Mouse (Mus musculus): Measurements from ENCODE around the gene Syde2. TPM values are rescaled to one million over a fixed set of nuclear protein-coding genes. Genes with fewer than 3 reads are reported as not detected.
A peak's percentile ranks its signal among the peaks of the same experiment; 100 is the strongest.

Syde2 gene
- polyA plus RNA-seq, 1 experiment = 6.1 TPM

GRCm38 (mm10) chr3:145966806-145967205, 20.9 kb upstream of the Syde2 start:
- H3K4me1 ChIP-seq (ENCODE audit: control insufficient read depth, insufficient read depth, low read length) = peaks cover 23% of the 10 kb centered on the region
- TF ChIP-seq CTCF (conservative IDR thresholded peaks at IDR 0.05; ENCODE audit: insufficient read depth, insufficient read length, low read depth, low read length) (no peak), POLR2A (IDR thresholded peaks at IDR 0.05; ENCODE audit: low read depth, low read length) (no peak)
- no peak overlapping the region for H3K4me3 ChIP-seq (ENCODE audit: insufficient read depth, low read depth, low read length)
- DNase-seq = no peak
- 90% methylated on average over 5 of the region's 5 CpGs for WGBS
- no peak overlapping the region for H3K27ac ChIP-seq (ENCODE audit: insufficient read depth, low read depth, low read length)
- H3K36me3 ChIP-seq (ENCODE audit: control insufficient read depth, insufficient read depth, low read length) = no peaks in the 10 kb centered on the region
- H3K27me3 ChIP-seq (replicated peaks; ENCODE audit: control insufficient read depth, insufficient read depth, low read length) = no peaks in the 10 kb centered on the region

GRCm38 (mm10) chr3:145969031-145969501, 18.6 kb upstream of the Syde2 start:
- H3K27me3 ChIP-seq (replicated peaks; ENCODE audit: control insufficient read depth, insufficient read depth, low read length) = no peaks in the 10 kb centered on the region
- H3K4me3 ChIP-seq (ENCODE audit: insufficient read depth, low read depth, low read length) = no peak overlapping the region
- H3K4me1 ChIP-seq (ENCODE audit: control insufficient read depth, insufficient read depth, low read length) = peaks cover 12% of the 10 kb centered on the region
- 15% methylated on average over 14 of the region's 14 CpGs for WGBS
- peak overlapping the region; percentile 67 for H3K27ac ChIP-seq (ENCODE audit: insufficient read depth, low read depth, low read length)
- DNase-seq = peak; percentile 84
- TF ChIP-seq POLR2A (IDR thresholded peaks at IDR 0.05; ENCODE audit: low read depth, low read length) = no peak
- TF ChIP-seq CTCF (conservative IDR thresholded peaks at IDR 0.05; ENCODE audit: insufficient read depth, insufficient read length, low read depth, low read length) = no peak
- H3K36me3 ChIP-seq (ENCODE audit: control insufficient read depth, insufficient read depth, low read length) = no peaks in the 10 kb centered on the region

DNA sequence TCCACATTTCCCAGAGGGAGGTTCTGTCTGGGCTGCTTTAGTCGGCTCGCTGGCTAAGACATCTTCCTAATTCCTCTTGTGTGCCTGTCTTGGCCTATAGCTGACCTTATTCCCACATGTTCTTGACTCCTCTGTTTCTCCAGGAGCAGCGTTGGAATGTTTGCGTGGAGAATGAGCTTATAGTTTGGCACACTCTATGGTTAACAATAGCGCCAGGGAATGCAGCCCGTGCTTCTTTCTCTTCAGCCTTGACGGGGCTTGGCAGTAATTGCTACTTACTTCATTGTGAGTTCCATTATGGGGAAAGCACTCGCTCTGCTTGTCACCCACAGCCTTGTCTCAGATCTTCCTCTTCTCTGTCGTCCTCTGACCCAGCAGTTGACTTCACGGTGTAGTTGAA, 16.2 kb upstream of the Syde2 start:
- H3K27ac ChIP-seq (ENCODE audit: insufficient read depth, low read depth, low read length) = no peak overlapping the region
- no peak overlapping the region for H3K4me3 ChIP-seq (ENCODE audit: insufficient read depth, low read depth, low read length)
- peaks cover 4% of the 10 kb centered on the region for H3K4me1 ChIP-seq (ENCODE audit: control insufficient read depth, insufficient read depth, low read length)
- no peaks in the 10 kb centered on the region for H3K27me3 ChIP-seq (replicated peaks; ENCODE audit: control insufficient read depth, insufficient read depth, low read length)
- no peak for TF ChIP-seq POLR2A (IDR thresholded peaks at IDR 0.05; ENCODE audit: low read depth, low read length)
- no peak for TF ChIP-seq CTCF (conservative IDR thresholded peaks at IDR 0.05; ENCODE audit: insufficient read depth, insufficient read length, low read depth, low read length)
- no peaks in the 10 kb centered on the region for H3K36me3 ChIP-seq (ENCODE audit: control insufficient read depth, insufficient read depth, low read length)
- no peak for DNase-seq
- WGBS = 82% methylated on average over 10 of the region's 10 CpGs

DNA sequence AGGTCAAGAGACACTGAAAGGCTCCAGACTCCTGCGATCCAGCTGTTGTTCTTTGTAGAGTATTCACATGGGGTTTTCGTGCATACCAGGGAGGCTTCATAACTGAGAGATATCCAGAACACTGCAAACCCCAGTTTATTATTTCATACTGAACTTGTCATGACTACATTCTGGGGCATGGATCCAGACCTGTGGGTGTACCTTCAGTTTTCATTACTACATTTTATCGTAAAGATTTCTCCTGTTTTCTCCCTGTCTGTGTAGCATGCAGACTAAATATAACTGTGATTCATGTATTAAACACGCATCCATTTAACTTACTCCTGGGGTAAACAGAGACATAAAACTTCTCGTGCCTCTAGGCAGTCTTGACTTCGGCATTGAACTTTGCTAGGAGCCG, 12.7 kb upstream of the Syde2 start:
- no peak overlapping the region for H3K27ac ChIP-seq (ENCODE audit: insufficient read depth, low read depth, low read length)
- 78% methylated on average over 7 of the region's 7 CpGs for WGBS

DNA sequence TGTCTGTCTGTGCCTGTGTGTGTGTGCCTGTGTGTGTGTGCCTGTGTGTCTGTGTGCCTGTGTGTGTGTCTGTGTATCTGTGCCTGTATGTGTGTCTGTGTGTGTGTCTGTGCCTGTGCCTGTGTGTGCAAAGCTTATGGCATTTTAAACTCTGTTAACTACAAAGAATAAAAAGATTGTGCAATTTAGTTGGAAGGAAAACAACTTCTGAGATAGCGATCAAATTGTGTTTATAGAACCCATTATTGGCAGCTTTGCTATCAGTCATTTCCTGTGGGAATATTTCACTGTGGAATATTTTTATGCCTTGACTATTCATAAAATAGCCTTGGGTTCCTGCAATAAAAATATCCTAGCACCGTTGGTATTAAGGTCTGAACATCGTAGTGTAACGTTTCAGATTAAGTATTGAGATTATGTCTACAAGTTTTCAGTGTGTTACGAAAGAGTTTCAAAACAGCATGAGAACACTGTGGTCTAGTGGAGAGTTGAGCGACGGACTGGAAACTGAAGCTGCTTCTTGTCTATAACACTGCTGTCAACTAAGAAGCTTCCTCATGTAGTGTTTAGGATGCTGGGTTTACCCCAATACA, 2.2 kb upstream of the Syde2 start:
- H3K4me1 ChIP-seq (ENCODE audit: control insufficient read depth, insufficient read depth, low read length) = no peaks in the 10 kb centered on the region
- no peak for DNase-seq
- no peak for TF ChIP-seq POLR2A (IDR thresholded peaks at IDR 0.05; ENCODE audit: low read depth, low read length)
- no peak for TF ChIP-seq CTCF (conservative IDR thresholded peaks at IDR 0.05; ENCODE audit: insufficient read depth, insufficient read length, low read depth, low read length)
- H3K36me3 ChIP-seq (ENCODE audit: control insufficient read depth, insufficient read depth, low read length) = no peaks in the 10 kb centered on the region
- H3K4me3 ChIP-seq (ENCODE audit: insufficient read depth, low read depth, low read length) = no peak overlapping the region
- H3K27me3 ChIP-seq (replicated peaks; ENCODE audit: control insufficient read depth, insufficient read depth, low read length) = no peaks in the 10 kb centered on the region
- WGBS = 58% methylated on average over 7 of the region's 7 CpGs
- H3K27ac ChIP-seq (ENCODE audit: insufficient read depth, low read depth, low read length) = no peak overlapping the region

More for the DNA sequence above, 12.7 kb upstream of the Syde2 start:
- Histone ChIP-seq H3K27me3 (replicated peaks; ENCODE audit: control insufficient read depth, insufficient read depth, low read length) (no peaks in the 10 kb centered on the region), H3K4me1 (ENCODE audit: control insufficient read depth, insufficient read depth, low read length) (no peaks in the 10 kb centered on the region), H3K36me3 (ENCODE audit: control insufficient read depth, insufficient read depth, low read length) (no peaks in the 10 kb centered on the region), H3K4me3 (ENCODE audit: insufficient read depth, low read depth, low read length) (no peak overlapping the region)
- no peak for DNase-seq
- TF ChIP-seq POLR2A (IDR thresholded peaks at IDR 0.05; ENCODE audit: low read depth, low read length) = no peak
- no peak for TF ChIP-seq CTCF (conservative IDR thresholded peaks at IDR 0.05; ENCODE audit: insufficient read depth, insufficient read length, low read depth, low read length)

DNA sequence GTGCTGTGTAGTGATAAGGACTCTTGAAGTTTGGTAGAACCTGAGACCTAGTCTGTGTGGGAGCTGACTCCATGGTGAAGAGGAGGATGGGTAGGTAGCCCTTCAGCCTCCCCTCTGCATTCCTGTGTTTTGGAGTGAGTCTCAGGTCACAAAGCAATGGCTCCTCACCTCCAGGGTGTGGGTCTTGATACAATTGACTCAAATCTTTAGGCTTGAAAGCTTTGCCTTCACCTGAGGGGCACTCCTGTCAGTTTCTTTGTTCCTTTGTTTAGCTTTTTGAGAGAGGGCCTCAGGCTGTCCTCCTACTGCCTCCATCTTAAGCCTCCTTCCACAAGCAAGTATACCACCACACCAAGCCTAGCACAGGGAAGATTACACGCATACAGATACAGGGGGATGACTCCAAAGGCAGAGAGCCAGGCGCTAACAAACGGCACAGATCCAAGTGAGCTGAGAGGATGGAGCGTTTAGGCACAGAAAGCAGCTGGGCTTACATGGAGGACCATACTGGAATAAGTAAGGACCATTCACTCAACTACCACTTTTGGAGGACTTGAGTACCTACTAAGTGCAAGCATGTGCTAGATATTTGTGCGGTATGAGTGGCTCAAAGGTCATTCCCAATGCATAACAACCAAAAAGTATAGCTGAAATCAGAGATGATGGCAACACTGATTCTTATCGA, 1.2 kb upstream of the Syde2 start:
- H3K4me1 ChIP-seq (ENCODE audit: control insufficient read depth, insufficient read depth, low read length) = peaks cover 3% of the 10 kb centered on the region; the same call in 1 of the 2 replicates
- 80% methylated on average over 6 of the region's 6 CpGs for WGBS
- no peaks in the 10 kb centered on the region for H3K27me3 ChIP-seq (replicated peaks; ENCODE audit: control insufficient read depth, insufficient read depth, low read length)
- no peak for TF ChIP-seq POLR2A (IDR thresholded peaks at IDR 0.05; ENCODE audit: low read depth, low read length)
- H3K36me3 ChIP-seq (ENCODE audit: control insufficient read depth, insufficient read depth, low read length) = no peaks in the 10 kb centered on the region
- no peak for DNase-seq
- no peak overlapping the region for H3K4me3 ChIP-seq (ENCODE audit: insufficient read depth, low read depth, low read length)
- H3K27ac ChIP-seq (ENCODE audit: insufficient read depth, low read depth, low read length) = no peak overlapping the region

- no peak for TF ChIP-seq POLR2A (IDR thresholded peaks at IDR 0.05; ENCODE audit: low read depth, low read length)
- TF ChIP-seq CTCF (conservative IDR thresholded peaks at IDR 0.05; ENCODE audit: insufficient read depth, insufficient read length, low read depth, low read length) = no peak
- H3K4me3 ChIP-seq (ENCODE audit: insufficient read depth, low read depth, low read length) = peak overlapping the region; percentile 84
- under 1% methylated on average over 92 of the region's 101 CpGs for WGBS
- H3K4me1 ChIP-seq (ENCODE audit: control insufficient read depth, insufficient read depth, low read length) = peaks cover 9% of the 10 kb centered on the region; the same call in 1 of the 2 replicates
- no peaks in the 10 kb centered on the region for H3K36me3 ChIP-seq (ENCODE audit: control insufficient read depth, insufficient read depth, low read length)
- H3K27me3 ChIP-seq (replicated peaks; ENCODE audit: control insufficient read depth, insufficient read depth, low read length) = no peaks in the 10 kb centered on the region
- peak overlapping the region; percentile 86 for H3K27ac ChIP-seq (ENCODE audit: insufficient read depth, low read depth, low read length)
- peak; percentile 96 for DNase-seq
These were observed 457 bp downstream of the Syde2 start for GRCm38 (mm10) chr3:145987970-145988683.

Measured in kidney, adult 2 months (tissue).